Mouse (Mus musculus) left cerebral cortex, adult 2 months (tissue): ENCODE results near the gene Capzb. TPM values are rescaled to one million over a fixed set of nuclear protein-coding genes. Genes with fewer than 3 reads are reported as not detected.

Source experiments
- DNase-seq, 2 experiments: peaks; one replicate each; pipeline ENCODE4 v3.0.0; 2021 to 2022; ENCODE audit warnings: low spot score in 2 of 2, mixed read lengths in 1 of 2; ENCODE audit errors: extremely low spot score in 1 of 2
- H3K27ac ChIP-seq: fragments of 200-600 bp; 2 replicates; pipeline ENCODE4 v1.8.1; 2022
- H3K4me3 ChIP-seq: fragments of 200-600 bp; 2 replicates; pipeline ENCODE4 v1.8.1; 2022
- CTCF ChIP-seq: fragments of 200-600 bp; IDR thresholded peaks from 2 replicates; pipeline ENCODE4 v1.8.1; 2022; ENCODE audit warnings: antibody characterized with exemption, mild to moderate bottlenecking, moderate library complexity
- intact Hi-C: fragments of 180-260 bp; cut with DNase I; formaldehyde crosslinking; loops from one replicate; pipeline ENCODE4 v1.15.1; 2025
- total RNA-seq, 2 experiments: library from RNA; stranded (reverse); gene quantifications; 2 replicates each; pipeline ENCODE4 v1.2.3; 2021

Gene Capzb
- total RNA-seq, 2 experiments from 2014 or later, result 306 to 324 TPM

- intact Hi-C loops, result no loop called here
- no peak for TF ChIP-seq CTCF
- no peak for DNase-seq
- Histone ChIP-seq H3K27ac (no peak overlapping the region), H3K4me3 (no peak overlapping the region)
These were observed 73.8 kb downstream of the Capzb start for GRCm38 (mm10) chr4:139266500-139266865.

- DNase-seq, result no peak
- intact Hi-C loops, result no loop called here
- no peak overlapping the region for H3K27ac ChIP-seq
- no peak overlapping the region for H3K4me3 ChIP-seq
- no peak for TF ChIP-seq CTCF
These were observed 74.6 kb downstream of the Capzb start for GRCm38 (mm10) chr4:139267335-139267734.

GRCm38 (mm10) chr4:139268242-139268641 is 75.5 kb downstream of the Capzb start:
- DNase-seq, result no peak
- H3K27ac ChIP-seq, result no peak overlapping the region
- TF ChIP-seq CTCF, result no peak
- intact Hi-C loops, result no loop called here
- no peak overlapping the region for H3K4me3 ChIP-seq

GRCm38 (mm10) chr4:139270168-139270567 is 77.5 kb downstream of the Capzb start:
- Histone ChIP-seq H3K27ac (no peak overlapping the region), H3K4me3 (no peak overlapping the region)
- TF ChIP-seq CTCF, result no peak
- DNase-seq, result no peak
- intact Hi-C loops, result no loop called here

GRCm38 (mm10) chr4:139271562-139271961 is 78.9 kb downstream of the Capzb start:
- no peak for DNase-seq
- intact Hi-C loops, result no loop called here
- H3K4me3 ChIP-seq, result no peak overlapping the region
- TF ChIP-seq CTCF, result no peak
- no peak overlapping the region for H3K27ac ChIP-seq

GRCm38 (mm10) chr4:139272951-139273680 is 80.4 kb downstream of the Capzb start:
- no peak for TF ChIP-seq CTCF

GRCm38 (mm10) chr4:139274573-139274972 is 81.9 kb downstream of the Capzb start:
- intact Hi-C loops, result no loop called here
- no peak for DNase-seq
- Histone ChIP-seq H3K27ac (no peak overlapping the region), H3K4me3 (no peak overlapping the region)
- no peak for TF ChIP-seq CTCF

More at GRCm38 (mm10) chr4:139272951-139273680, 80.4 kb downstream of the Capzb start:
- DNase-seq, result no peak
- intact Hi-C loops, result no loop called here
- no peak overlapping the region for H3K27ac ChIP-seq
- no peak overlapping the region for H3K4me3 ChIP-seq

- H3K27ac ChIP-seq, result no peak overlapping the region
- H3K4me3 ChIP-seq, result no peak overlapping the region
- intact Hi-C loops, result no loop called here
- no peak for TF ChIP-seq CTCF
- DNase-seq, result no peak
These were observed 83.7 kb downstream of the Capzb start for GRCm38 (mm10) chr4:139276411-139276810.

- DNase-seq, result no peak
- H3K27ac ChIP-seq, result no peak overlapping the region
- H3K4me3 ChIP-seq, result no peak overlapping the region
- TF ChIP-seq CTCF, result no peak
- intact Hi-C loops, result loop anchor here (10.0 kb wide), 1 partner anchor 366 kb away; the partner anchor contains the start of gene Otud3
These were observed 87.8 kb downstream of the Capzb start for GRCm38 (mm10) chr4:139280530-139280929.

- TF ChIP-seq CTCF, result no peak
- H3K4me3 ChIP-seq, result no peak overlapping the region
- intact Hi-C loops, result loop anchor here (10.0 kb wide), 1 partner anchor 367 kb away; the partner anchor contains the start of gene Otud3
- H3K27ac ChIP-seq, result no peak overlapping the region
- DNase-seq, result no peak
These were observed 89.2 kb downstream of the Capzb start for GRCm38 (mm10) chr4:139281791-139282345.

- intact Hi-C loops, result loop anchor here (10.0 kb wide), 1 partner anchor 368 kb away; the partner anchor contains the start of gene Otud3
- no peak for DNase-seq
- Histone ChIP-seq H3K27ac (peak overlapping the region; percentile 1; the same call in 1 of the 2 replicates), H3K4me3 (no peak overlapping the region)
- TF ChIP-seq CTCF, result no peak
These were observed 90.3 kb downstream of the Capzb start for GRCm38 (mm10) chr4:139282955-139283417.

- intact Hi-C loops, result loop anchor here (10.0 kb wide), 1 partner anchor 370 kb away; the partner anchor contains the start of gene Otud3
These were observed 92.2 kb downstream of the Capzb start for GRCm38 (mm10) chr4:139284877-139285276.

More at GRCm38 (mm10) chr4:139284877-139285276, 92.2 kb downstream of the Capzb start:
- no peak overlapping the region for H3K27ac ChIP-seq
- TF ChIP-seq CTCF, result no peak
- no peak overlapping the region for H3K4me3 ChIP-seq
- no peak for DNase-seq
